Mouse (Mus musculus) cerebellum, adult 2 months (tissue): ENCODE measurements at regions not wholly inside any gene's neighbourhood (a gene's known extent, or its start where the extent isn't known, plus 50 kb on each side); places are given as distances from the start of the nearest gene placed in this dataset.

Experiments used
- CTCF ChIP-seq: fragments of 200-500 bp; IDR thresholded peaks from 2 replicates; pipeline ENCODE4 v1.5.1; 2011; ENCODE audit warnings: low read depth, mild to moderate bottlenecking, control low read depth, low read length, moderate library complexity, borderline replicate concordance; ENCODE audit not compliant: insufficient read depth
- POLR2A ChIP-seq: fragments of 200-500 bp; IDR thresholded peaks from 2 replicates; pipeline ENCODE4 v1.6.1; 2011; ENCODE audit warnings: low read length, control low read depth, borderline replicate concordance; ENCODE audit not compliant: insufficient read depth

DNA sequence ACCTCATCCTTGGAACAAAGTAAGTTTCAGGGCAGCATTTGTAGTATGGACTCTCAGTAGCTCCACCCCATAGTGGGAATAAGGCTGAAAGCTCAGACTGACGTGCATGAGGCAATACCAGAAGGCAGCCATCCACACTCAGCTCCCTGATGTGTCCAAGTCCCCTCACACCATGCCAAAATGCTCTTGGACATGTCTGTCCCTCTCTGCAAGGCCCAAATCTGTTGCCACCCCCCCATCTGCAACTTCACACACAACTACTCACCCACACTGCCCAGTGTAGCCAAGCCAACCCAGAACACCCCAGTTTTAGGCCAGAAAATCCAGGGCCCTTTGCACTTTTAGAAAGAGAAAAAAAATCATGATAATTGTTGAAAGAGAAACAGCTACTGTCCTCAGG lies 498.1 kb upstream of the Kdm8 start:
- TF ChIP-seq CTCF (no peak), POLR2A (no peak)
